Mouse (Mus musculus): Measurements from ENCODE around the gene Sept9. TPM values are rescaled to one million over a fixed set of nuclear protein-coding genes. Genes with fewer than 3 reads are reported as not detected.

Gene Sept9
- polyA plus RNA-seq, 1 experiment from 2014 or later: 96.5 TPM

GRCm38 (mm10) chr11:117235898-117236459 lies 36.5 kb downstream of the Sept9 start:
- no peaks in the 10 kb centered on the region for H3K36me3 ChIP-seq (replicated peaks; ENCODE audit: control insufficient read depth, insufficient read depth)
- no peak for DNase-seq (ENCODE audit: low spot score)
- 21% methylated on average over 9 of the region's 9 CpGs for WGBS

GRCm38 (mm10) chr11:117238169-117238568 lies 38.7 kb downstream of the Sept9 start:
- peak; percentile 99 for DNase-seq (ENCODE audit: low spot score)
- no peak overlapping the region for H3K27ac ChIP-seq
- H3K36me3 ChIP-seq (replicated peaks; ENCODE audit: control insufficient read depth, insufficient read depth): no peaks in the 10 kb centered on the region
- H3K4me3 ChIP-seq (replicated peaks; ENCODE audit: low read length): no peak overlapping the region
- no peak overlapping the region for H3K9ac ChIP-seq
- H3K27me3 ChIP-seq (ENCODE audit: control insufficient read depth, insufficient read depth, low read length): no peaks in the 10 kb centered on the region; the same call in 1 of the 2 replicates
- ATAC-seq (ENCODE audit: low FRiP score): peak; percentile 68; the same call in 1 of the 2 replicates
- peaks cover 18% of the 10 kb centered on the region for H3K4me1 ChIP-seq (replicated peaks; ENCODE audit: control insufficient read depth, insufficient read depth, low read length)
- H3K9me3 ChIP-seq (ENCODE audit: control insufficient read depth, low read length): no peaks in the 10 kb centered on the region
- H3K4me2 ChIP-seq (replicated peaks): no peak overlapping the region
- 0% methylated on average over 4 of the region's 4 CpGs for WGBS

More at GRCm38 (mm10) chr11:117235898-117236459, 36.5 kb downstream of the Sept9 start:
- Histone ChIP-seq H3K9me3 (ENCODE audit: control insufficient read depth, low read length) (no peaks in the 10 kb centered on the region), H3K4me1 (replicated peaks; ENCODE audit: control insufficient read depth, insufficient read depth, low read length) (peaks cover 18% of the 10 kb centered on the region), H3K4me3 (replicated peaks; ENCODE audit: low read length) (no peak overlapping the region), H3K9ac (peak overlapping the region; percentile 17; the same call in 1 of the 2 replicates), H3K27ac (no peak overlapping the region), H3K4me2 (replicated peaks) (no peak overlapping the region), H3K27me3 (ENCODE audit: control insufficient read depth, insufficient read depth, low read length) (no peaks in the 10 kb centered on the region; the same call in 1 of the 2 replicates)
- no peak for ATAC-seq (ENCODE audit: low FRiP score)

GRCm38 (mm10) chr11:117239617-117240016 lies 40.2 kb downstream of the Sept9 start:
- no peaks in the 10 kb centered on the region for H3K9me3 ChIP-seq (ENCODE audit: control insufficient read depth, low read length)
- DNase-seq (ENCODE audit: low spot score) (no peak), ATAC-seq (ENCODE audit: low FRiP score) (no peak)
- peaks cover 14% of the 10 kb centered on the region; the same call in 1 of the 2 replicates for H3K4me1 ChIP-seq (replicated peaks; ENCODE audit: control insufficient read depth, insufficient read depth, low read length)
- H3K4me2 ChIP-seq (replicated peaks): no peak overlapping the region
- 90% methylated on average over 6 of the region's 6 CpGs for WGBS
- no peaks in the 10 kb centered on the region for H3K36me3 ChIP-seq (replicated peaks; ENCODE audit: control insufficient read depth, insufficient read depth)
- H3K4me3 ChIP-seq (replicated peaks; ENCODE audit: low read length): no peak overlapping the region
- H3K9ac ChIP-seq: no peak overlapping the region
- H3K27me3 ChIP-seq (ENCODE audit: control insufficient read depth, insufficient read depth, low read length): no peaks in the 10 kb centered on the region; the same call in 1 of the 2 replicates
- H3K27ac ChIP-seq: no peak overlapping the region

GRCm38 (mm10) chr11:117240322-117240721 lies 40.9 kb downstream of the Sept9 start:
- Histone ChIP-seq H3K27me3 (ENCODE audit: control insufficient read depth, insufficient read depth, low read length) (no peaks in the 10 kb centered on the region; the same call in 1 of the 2 replicates), H3K9me3 (ENCODE audit: control insufficient read depth, low read length) (no peaks in the 10 kb centered on the region), H3K36me3 (replicated peaks; ENCODE audit: control insufficient read depth, insufficient read depth) (no peaks in the 10 kb centered on the region), H3K9ac (no peak overlapping the region), H3K4me1 (replicated peaks; ENCODE audit: control insufficient read depth, insufficient read depth, low read length) (0 out of 2 replicates have a peak, but pooled peaks cover 10% of the 10 kb centered on the region), H3K4me3 (replicated peaks; ENCODE audit: low read length) (no peak overlapping the region), H3K4me2 (replicated peaks) (no peak overlapping the region), H3K27ac (no peak overlapping the region)
- DNase-seq (ENCODE audit: low spot score) (no peak), ATAC-seq (ENCODE audit: low FRiP score) (no peak)
- 76% methylated on average over 9 of the region's 9 CpGs for WGBS

GRCm38 (mm10) chr11:117240861-117241738 lies 41.6 kb downstream of the Sept9 start:
- ATAC-seq (ENCODE audit: low FRiP score) (no peak), DNase-seq (ENCODE audit: low spot score) (no peak)
- Histone ChIP-seq H3K4me1 (replicated peaks; ENCODE audit: control insufficient read depth, insufficient read depth, low read length) (0 out of 2 replicates have a peak, but pooled peaks cover 4% of the 10 kb centered on the region), H3K27me3 (ENCODE audit: control insufficient read depth, insufficient read depth, low read length) (no peaks in the 10 kb centered on the region; the same call in 1 of the 2 replicates), H3K4me2 (replicated peaks) (no peak overlapping the region), H3K36me3 (replicated peaks; ENCODE audit: control insufficient read depth, insufficient read depth) (no peaks in the 10 kb centered on the region), H3K4me3 (replicated peaks; ENCODE audit: low read length) (no peak overlapping the region), H3K9me3 (ENCODE audit: control insufficient read depth, low read length) (no peaks in the 10 kb centered on the region), H3K9ac (no peak overlapping the region), H3K27ac (no peak overlapping the region)
- WGBS: 85% methylated on average over 11 of the region's 11 CpGs

- Histone ChIP-seq H3K4me3 (replicated peaks; ENCODE audit: low read length) (no peak overlapping the region), H3K27me3 (ENCODE audit: control insufficient read depth, insufficient read depth, low read length) (no peaks in the 10 kb centered on the region), H3K36me3 (replicated peaks; ENCODE audit: control insufficient read depth, insufficient read depth) (no peaks in the 10 kb centered on the region), H3K9ac (no peak overlapping the region), H3K4me1 (replicated peaks; ENCODE audit: control insufficient read depth, insufficient read depth, low read length) (no peaks in the 10 kb centered on the region), H3K4me2 (replicated peaks) (no peak overlapping the region), H3K27ac (no peak overlapping the region), H3K9me3 (ENCODE audit: control insufficient read depth, low read length) (no peaks in the 10 kb centered on the region)
- ATAC-seq (ENCODE audit: low FRiP score): no peak
- DNase-seq (ENCODE audit: low spot score): no peak
- 90% methylated on average over 10 of the region's 10 CpGs for WGBS
These were observed 43.1 kb downstream of the Sept9 start for GRCm38 (mm10) chr11:117242339-117243084.

GRCm38 (mm10) chr11:117243536-117244290 lies 44.3 kb downstream of the Sept9 start:
- Histone ChIP-seq H3K4me1 (replicated peaks; ENCODE audit: control insufficient read depth, insufficient read depth, low read length) (peaks cover 8% of the 10 kb centered on the region), H3K27ac (no peak overlapping the region), H3K9me3 (ENCODE audit: control insufficient read depth, low read length) (no peaks in the 10 kb centered on the region), H3K36me3 (replicated peaks; ENCODE audit: control insufficient read depth, insufficient read depth) (no peaks in the 10 kb centered on the region), H3K4me2 (replicated peaks) (no peak overlapping the region), H3K4me3 (replicated peaks; ENCODE audit: low read length) (no peak overlapping the region), H3K27me3 (ENCODE audit: control insufficient read depth, insufficient read depth, low read length) (no peaks in the 10 kb centered on the region), H3K9ac (no peak overlapping the region)
- WGBS: 90% methylated on average over 12 of the region's 12 CpGs
- no peak for DNase-seq (ENCODE audit: low spot score)
- no peak for ATAC-seq (ENCODE audit: low FRiP score)

GRCm38 (mm10) chr11:117245041-117245725 lies 45.7 kb downstream of the Sept9 start:
- no peaks in the 10 kb centered on the region for H3K9me3 ChIP-seq (ENCODE audit: control insufficient read depth, low read length)
- no peak overlapping the region for H3K27ac ChIP-seq
- no peak overlapping the region for H3K9ac ChIP-seq
- H3K27me3 ChIP-seq (ENCODE audit: control insufficient read depth, insufficient read depth, low read length): no peaks in the 10 kb centered on the region
- no peak overlapping the region for H3K4me2 ChIP-seq (replicated peaks)
- peaks cover 17% of the 10 kb centered on the region for H3K4me1 ChIP-seq (replicated peaks; ENCODE audit: control insufficient read depth, insufficient read depth, low read length)
- DNase-seq (ENCODE audit: low spot score): no peak
- H3K4me3 ChIP-seq (replicated peaks; ENCODE audit: low read length): no peak overlapping the region
- 57% methylated on average over 8 of the region's 8 CpGs for WGBS
- ATAC-seq (ENCODE audit: low FRiP score): no peak
- no peaks in the 10 kb centered on the region for H3K36me3 ChIP-seq (replicated peaks; ENCODE audit: control insufficient read depth, insufficient read depth)

Measured in hindbrain, embryonic 14.5 days (tissue).